Mouse (Mus musculus): ENCODE measurements around the gene Psmd12. TPM values are rescaled to one million over a fixed set of nuclear protein-coding genes. Genes with fewer than 3 reads are reported as not detected.

Psmd12 gene
- total and polyA plus RNA-seq, 3 experiments, result 4.2 to 102 (median 90.8) TPM

DNA sequence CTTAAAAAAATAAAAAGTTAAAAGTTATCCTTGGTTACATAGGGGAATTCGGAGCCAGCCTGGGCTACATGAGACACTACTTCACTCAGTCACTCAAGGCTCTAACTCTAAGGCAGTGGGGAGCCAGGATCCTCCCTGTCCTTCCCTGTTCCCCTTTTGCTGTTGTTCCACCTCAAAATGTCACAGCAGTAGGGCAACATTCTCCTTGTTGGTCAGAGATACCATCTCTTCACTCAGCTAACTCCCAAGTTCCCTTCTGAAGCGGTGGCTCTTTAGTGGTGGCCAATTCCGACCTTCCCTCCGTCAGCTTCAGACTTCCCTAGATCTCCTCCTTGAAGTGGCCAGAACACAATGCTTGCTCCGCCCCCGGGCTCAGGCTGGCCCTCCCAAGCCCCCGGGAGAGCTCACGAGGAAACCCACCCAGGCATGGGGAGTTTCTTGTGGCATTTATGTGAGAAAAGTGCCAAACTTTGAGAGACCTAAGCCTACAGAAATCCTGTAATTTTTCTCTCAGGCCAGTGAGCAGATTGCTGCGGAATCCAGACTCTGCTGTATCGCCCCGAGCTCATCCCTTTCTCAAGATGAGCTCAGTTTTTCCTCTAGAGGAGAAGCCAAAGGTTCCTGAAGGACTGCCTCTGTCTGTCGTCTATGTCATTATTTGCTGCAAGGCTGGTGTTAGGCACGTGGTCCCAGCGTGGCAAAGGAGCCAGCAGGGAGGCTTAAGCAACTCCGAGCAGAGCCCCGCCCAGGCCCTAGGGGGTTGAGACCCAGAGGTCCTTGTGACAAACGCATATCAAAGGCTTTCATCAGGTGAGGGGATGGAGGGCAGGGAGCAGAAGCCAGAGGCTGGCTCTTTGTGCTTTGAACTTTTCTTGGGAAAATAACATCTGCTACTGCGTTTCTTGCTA lies 31.3 kb downstream of the Psmd12 start:
- DNase-seq, result peak; percentile 68

DNA sequence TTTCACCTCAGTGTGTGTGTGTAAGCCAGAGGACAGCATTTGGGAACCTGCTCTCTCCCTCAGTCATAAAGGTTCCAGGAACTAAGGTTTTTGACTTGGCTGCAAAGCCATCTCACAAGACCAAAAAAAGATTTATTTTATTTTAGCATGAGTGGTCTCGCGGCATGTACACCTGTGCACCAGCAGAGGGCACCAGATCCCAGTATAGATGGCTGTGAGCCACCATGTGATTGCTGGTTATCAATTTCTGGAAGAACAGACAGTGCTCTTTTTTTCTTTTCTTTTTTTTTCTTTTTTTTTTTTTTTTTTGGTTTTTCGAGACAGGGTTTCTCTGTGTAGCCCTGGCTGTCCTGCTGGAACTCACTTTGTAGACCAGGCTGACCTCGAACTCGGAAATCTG lies 32.7 kb downstream of the Psmd12 start:
- DNase-seq, result peak; percentile 44

DNA sequence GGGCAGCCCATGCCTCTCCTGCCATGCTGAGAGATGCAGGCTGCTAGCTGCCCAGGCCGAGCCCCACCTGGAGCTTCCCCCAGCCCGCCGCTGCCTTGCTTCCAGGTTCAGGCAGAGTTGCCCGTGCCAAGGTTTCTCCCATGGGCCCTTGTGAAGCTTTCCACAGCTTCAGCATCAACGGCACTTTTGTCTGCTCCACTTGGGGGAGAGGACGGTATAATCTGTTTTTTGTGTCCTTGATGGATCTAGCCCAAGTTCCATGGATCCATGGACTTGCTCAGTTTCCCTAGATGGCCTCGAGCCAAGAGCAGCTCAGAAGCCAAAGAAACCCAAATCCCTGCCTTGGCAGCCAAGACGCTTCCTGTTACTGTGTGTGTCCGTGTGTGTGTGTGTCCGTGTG lies 33.8 kb downstream of the Psmd12 start:
- no peak for DNase-seq

DNA sequence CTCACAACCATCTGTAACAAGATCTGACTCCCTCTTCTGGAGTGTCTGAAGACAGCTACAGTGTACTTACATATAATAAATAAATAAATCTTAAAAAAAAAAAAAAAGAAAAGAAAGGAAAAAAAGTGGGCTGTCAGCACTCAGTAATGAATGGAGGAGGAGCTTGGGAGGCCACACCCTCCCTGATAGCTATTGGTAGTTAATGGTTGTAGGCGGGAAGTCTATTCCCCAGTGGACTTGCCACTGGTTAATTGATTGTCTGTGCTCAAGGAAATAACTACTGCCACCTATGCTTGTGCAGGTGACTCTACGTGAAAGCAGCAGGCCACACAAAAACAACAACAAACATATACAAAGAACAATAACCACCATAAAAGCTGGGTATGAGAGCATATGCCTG lies 37.1 kb downstream of the Psmd12 start:
- DNase-seq, result no peak

DNA sequence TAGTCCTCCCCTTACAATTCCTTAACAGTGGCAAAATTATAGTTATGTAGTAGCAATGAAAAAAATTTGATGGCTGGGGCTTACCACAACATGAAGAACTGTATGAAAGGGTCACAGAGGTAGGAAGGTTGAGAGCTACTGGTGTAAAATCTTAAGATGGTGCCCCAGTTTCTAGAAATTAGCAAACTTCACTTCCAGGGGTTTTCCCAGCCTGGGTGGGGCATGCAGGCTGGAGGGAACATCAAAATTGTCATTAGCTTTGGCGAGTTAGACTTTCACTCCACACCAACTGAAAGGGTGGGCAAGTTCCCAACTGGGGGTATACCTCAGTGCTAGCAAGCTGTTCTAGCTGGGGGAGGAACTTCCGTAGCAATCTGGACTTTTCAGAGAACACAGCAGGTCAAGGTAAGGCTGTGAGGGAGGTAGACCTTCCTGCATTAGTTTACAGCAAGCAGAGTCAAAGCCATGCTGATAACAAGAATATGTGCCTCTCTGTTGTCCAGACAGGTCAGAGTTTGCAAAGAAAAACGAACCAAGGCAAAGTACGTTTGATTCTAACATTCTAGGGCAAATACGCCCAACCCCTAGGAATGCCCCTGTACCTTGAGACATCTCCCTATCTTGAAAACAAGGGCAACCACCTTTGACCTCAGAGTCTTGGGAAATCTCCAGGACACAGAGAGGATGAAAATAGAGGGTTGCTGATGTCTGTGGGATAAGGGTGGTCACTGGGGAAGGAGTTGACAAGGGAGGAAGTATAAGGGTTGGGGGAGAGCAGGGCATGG lies 39.6 kb downstream of the Psmd12 start:
- no peak for DNase-seq

DNA sequence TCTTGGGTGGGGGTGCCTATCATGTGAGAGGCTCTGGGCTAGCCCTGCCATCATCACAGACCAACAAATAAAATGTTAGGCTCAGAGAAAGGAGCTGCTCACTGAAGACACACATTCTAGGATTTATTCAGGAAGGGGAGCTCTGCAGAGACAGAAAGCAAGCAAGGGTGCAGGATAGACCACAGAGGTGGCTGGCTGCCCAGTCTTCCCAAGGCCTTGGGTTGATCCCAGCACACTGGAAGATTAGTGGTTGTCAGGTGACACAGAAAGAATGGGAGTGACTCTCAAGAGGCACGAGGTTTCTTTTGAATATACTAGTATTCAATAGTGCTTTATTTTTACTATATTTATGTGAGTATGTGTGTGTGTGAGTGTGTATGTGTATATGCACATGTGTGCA lies 41.9 kb downstream of the Psmd12 start:
- peak; percentile 58 for DNase-seq

DNA sequence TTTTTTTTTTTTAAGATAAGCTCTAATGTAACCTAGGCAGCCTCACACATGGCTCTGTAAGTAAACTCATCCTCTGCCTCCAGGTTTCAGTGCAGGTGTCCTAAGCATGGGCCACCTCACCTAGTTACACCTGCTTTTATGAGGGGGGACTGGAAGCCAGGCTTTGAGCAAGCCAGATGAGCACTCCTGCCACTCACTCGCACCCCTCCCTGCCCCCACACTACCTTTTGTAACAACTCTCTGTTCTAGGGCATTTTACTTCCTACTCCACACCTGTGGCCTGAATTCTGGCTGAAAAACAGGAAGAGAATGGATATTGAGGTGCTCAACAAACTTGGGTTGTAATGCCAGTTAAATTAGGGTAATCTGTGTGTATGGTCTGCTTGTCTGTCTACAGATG lies 45.7 kb downstream of the Psmd12 start:
- no peak for DNase-seq

DNA sequence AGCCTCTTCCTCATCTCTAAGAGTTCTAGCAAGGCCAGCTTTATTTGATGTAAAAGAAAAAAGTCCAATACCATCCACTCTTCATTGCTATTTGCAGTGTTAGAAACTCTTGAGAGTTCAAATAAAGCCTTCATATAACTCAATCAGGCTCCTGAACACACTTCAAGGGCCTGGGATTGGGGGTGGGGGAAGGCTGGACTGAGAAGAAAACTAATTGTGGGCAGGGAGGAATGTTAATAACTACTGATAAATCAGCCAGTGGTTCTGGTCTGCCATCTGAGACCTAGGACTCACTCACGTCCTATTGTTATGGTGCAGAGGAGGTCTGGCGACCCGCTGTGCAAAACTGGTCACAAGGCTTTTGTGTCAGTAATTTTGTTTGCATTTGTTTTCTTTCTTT lies 48.3 kb downstream of the Psmd12 start:
- DNase-seq, result no peak

DNA sequence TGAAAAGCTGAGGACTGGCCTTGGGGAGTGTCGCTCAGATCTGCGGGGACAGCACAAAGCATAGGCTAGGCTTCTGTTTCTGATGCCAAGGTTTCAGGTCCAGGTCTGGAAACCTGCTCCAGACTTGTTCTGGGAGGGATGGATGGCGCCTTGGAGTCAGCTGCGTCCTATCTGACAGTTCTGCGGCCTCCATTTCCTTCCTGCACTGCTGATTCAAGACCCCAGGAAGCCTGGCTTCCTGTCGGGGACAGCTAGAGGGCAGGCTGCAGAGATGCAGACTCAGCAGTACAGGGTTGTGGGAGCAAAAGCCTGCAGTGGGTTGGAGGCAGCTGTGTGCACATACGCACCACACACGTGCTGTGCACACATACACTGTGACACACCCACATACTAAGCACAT lies 50.0 kb downstream of the Psmd12 start:
- DNase-seq, result peak; percentile 41

DNA sequence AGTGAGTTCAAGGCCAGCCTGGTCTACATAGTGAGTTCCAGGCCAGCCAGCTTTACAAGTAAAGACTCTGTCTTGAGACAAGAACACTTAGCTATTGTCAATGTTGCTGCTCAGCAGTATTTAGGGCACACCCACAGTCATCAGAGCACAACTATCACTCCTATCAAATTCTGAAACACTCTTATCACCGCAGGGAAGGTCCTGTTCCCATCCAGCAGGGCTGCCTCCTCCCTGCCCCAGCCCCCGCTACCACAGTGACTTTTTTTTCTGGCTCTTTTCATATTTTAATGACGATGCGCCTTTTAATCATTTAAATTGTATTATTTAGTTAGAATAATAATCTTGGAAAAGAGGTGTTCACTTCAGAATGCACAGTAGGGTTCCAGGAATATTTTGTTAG lies 52.2 kb downstream of the Psmd12 start:
- no peak for DNase-seq

DNA sequence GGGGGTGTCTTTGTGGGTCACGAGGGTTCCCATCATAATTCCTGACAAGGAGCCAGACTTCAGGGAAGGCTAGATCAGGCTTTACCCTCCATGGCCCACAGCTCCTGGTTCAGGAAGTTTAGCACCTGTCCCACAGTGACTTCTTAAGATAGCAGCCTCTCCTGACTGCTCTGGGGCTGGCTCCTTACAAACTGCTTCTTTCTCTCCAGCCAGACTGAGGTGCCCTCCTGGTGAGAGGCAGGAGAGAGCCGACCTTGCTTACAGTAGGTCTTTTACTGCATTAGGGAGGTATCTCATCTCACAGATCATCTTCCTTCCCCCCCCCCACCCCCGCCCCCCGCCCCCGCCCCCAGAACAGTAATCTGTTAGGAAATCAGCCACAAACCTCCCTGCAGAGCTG lies 53.0 kb downstream of the Psmd12 start:
- DNase-seq, result no peak

DNA sequence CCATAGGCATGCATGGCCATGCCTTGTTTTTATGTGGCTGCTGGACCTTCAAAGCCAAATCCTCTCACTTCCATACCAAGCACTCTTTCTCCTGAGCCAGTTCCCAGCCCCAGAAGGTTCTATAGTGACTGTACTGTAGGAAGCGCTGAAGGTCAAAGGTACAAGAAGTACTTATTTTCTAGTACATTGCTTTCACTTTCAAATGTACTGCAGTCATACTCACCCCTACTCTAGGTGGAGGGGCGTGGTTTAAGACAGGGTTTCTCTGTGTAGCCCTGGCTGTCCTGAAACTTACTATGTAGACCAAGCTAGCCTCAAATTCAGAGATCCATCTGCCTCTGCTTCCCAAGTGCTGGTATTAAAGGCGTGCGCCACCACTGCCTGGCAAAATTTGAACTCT lies 59.7 kb downstream of the Psmd12 start:
- no peak for DNase-seq

DNA sequence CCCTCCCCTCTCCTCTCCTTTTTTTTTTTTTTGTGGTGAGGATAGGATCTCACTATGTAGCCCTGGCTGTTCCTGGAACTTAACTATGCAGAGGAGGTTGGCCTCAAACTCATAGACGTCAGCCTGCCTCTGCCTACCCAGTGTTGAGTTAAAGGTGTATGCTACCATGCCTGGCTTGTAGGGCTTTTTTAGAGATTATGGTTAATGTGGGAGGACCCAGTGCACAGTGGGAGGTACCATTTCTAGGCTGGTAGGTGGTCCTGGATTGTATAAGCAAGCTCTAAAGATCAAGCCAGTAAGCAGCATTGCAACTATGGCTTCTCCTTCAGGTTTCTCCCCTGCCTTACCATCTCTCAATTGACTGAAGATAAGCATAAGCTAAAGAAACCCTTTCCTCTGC lies 61.1 kb downstream of the Psmd12 start:
- DNase-seq, result no peak

DNA sequence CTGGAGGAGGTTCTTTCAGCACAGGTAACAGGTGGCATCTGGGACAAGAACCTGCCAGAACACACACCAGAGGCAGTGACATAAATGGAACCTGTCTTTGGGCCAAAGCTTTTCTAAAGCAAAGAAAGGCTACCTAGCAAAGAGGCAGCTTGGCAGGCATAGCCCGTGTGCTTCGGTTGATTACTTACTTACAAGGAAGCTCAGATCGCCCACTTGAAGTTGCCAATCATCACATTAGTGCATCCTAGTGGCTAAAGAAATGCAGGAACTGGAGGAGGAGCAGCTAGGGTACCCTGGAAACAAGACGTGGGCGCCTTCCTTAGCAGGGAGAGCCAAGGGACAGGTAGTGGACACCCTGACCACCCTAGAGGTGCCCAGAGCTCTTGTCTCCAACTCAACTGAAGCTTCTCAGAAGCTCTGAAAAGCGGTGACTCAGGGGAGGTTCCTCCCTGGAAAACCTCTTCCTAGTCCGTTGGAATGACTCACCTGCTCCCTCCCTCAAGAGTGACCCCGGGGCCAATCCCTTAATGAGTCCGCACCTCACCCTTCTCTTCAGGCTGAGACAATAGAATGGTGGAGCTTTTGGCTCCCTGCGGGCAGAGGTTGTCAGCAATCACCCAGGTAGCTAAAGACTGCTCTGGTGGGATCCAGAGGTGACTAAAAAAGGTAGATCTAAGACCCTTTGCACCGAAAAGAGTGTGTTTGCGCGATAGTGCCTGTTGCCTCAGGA lies 66.6 kb downstream of the Psmd12 start:
- peak; percentile 30 for DNase-seq

DNA sequence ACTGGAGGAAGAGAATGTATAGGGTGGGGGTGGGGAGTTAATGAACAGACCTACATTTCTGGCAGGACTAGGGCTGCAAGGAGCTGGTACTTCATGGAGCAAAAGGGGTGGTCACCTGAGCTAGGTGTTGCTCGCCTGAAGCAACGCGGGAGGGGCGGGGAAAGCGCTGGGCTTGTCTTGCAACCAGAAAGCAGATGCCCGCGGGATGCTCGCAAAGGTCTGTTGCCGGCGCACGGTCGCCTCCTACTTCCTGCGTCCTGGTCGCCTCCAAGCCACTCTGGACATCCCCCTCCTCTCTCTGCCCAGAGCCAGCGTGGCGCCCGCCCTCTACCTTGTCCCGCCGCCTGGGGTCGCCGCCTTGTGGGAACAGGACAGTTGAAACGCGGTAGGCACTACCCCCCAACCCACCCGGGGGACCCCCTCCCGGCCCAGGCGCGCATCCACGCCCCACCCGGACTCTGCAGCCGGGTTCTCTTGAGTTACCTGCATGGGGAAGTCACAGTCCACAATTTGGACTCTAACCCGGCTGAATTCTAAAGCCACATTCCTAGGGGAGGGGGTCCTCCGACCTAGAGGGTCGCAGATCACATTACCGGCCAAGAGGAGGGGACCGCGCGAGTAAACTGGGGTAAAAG lies 67.5 kb downstream of the Psmd12 start:
- DNase-seq, result peak; percentile 33

DNA sequence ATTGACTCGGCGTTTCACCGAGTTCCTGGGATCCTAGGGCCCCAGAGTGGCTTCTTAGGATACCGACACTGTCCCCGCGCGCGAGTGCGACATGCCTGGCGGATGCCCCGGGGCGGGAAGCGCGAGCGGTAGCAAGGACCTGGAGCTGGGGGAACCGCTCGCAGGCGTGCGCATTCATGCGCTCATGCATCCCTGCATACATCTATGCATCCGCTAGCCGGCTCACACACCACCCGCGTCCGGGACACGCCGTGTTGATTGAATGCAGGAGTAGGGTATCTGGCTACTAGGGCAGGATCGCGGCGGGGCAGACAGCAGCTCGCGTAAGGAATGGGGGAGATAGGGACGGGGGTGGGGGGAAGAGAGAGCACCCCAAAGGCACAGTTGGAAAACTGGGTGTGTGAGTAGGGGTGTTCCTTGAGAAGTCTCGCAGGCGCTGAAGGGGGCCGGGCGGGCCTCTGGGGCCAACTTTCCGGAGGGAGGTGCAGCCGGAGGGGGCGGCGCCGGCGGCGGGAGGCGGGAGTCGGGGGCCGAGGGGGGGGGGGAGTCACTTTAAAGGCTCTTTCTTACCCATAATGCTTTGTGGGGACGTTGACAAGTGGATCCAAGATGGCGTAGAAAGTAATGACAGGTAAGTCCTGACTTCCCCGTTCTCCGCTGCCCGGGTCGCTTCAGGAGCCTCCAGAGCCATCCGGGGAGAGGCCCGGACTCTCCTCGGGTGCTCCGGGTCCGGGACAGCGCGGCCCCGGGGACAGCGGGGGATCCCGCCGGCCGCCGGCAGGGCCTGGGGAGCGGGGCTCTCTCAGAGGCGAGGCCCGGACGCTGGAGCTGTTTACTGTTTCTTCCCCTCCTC lies 68.3 kb downstream of the Psmd12 start, which contains the start of gene Helz:
TSS of gene Helz (plus strand) at position 580 of the 853 bp plus-strand sequence.
- DNase-seq, result peak; percentile 86

DNA sequence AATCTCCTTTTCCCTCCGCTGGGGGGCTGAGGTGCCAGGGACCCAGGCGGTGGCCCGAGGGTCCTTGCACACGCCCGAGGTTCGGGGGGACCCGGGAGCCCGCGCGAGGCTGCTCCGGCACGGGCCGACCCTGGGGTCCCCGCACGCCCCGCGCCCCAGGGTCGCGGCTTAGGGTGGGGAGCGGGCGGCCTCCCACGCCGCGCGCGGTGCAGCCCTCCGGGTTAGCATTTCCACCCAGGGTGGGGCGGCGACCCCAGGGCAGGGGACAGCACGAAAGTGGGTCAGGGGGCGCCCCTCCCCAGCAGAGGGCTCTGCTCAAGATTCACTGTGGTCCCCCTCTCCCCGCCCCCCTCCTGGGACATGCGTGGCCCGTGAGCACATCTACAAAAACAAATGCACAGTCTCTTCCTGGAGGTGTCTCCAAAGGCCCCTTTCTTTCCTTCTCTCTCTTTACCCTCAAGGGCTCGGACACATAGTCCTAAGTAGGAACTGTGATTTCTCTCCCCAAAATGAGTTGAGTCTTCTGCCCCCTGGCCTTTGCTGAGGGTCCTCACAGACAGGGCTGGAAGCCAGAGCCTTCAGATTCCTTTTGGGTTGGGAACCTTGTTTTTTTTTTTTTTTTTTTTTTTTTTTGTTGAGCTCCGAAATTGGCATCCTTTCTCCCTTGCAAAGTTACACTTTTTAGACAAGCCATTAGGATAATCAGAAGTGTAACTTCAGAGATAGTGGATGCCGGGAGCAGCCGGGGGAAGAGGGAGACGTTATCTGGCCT lies 69.1 kb downstream of the Psmd12 start:
- no peak for DNase-seq

Data from adrenal gland, adult 2 months (tissue).